Mouse (Mus musculus) embryonic stem cell, embryonic (primary cell): ENCODE measurements at regions not wholly inside any gene's neighbourhood (a gene's known extent, or its start where the extent isn't known, plus 50 kb on each side); places are given as distances from the start of the nearest gene placed in this dataset.

Experiments used
- CTCF ChIA-PET, 4 experiments: fragments of 300-600 bp in 2 of 4; fragments of 350-600 bp in 2 of 4; sonication (Branson Sonifier 250); formaldehyde crosslinking; loops; one replicate each; lab custom pipeline; 2022; ENCODE audit warnings: inconsistent platforms in 2 of 4; lab: Charles Lee
- POLR2A ChIA-PET, 4 experiments: fragments of 300-600 bp in 2 of 4; fragments of 350-600 bp in 2 of 4; sonication (Branson Sonifier 250); formaldehyde crosslinking; loops; one replicate each; lab custom pipeline; 2022; ENCODE audit warnings: antibody characterized with exemption in 4 of 4, inconsistent platforms in 1 of 4; lab: Charles Lee

- ChIA-PET POLR2A (interaction anchor here in 3 of 4 experiments (0.6 to 2.2 kb wide), 13 partner anchors 8 to 159 kb away, joined by 3 to 8 read pairs (median 3); no protein-coding TSS in a partner anchor), CTCF (interaction anchor here in 3 of 4 experiments (0.6 to 1.6 kb wide), 7 partner anchors 32 to 80 kb away, joined by 3 to 11 read pairs (median 5); no protein-coding TSS in a partner anchor)
Measured at GRCm38 (mm10) chr15:85678351-85678895, 56.4 kb upstream of the Ppara start.

- CTCF ChIA-PET = interaction anchor here in 3 of 4 experiments (0.6 to 1.6 kb wide), 10 partner anchors 31 to 207 kb away, joined by 3 to 11 read pairs (median 4); no protein-coding TSS in a partner anchor
- POLR2A ChIA-PET = interaction anchor here (0.7 to 2.3 kb wide), 13 partner anchors 8 to 604 kb away, joined by 3 to 8 read pairs (median 3); no protein-coding TSS in a partner anchor
Measured at GRCm38 (mm10) chr15:85678981-85679708, 55.6 kb upstream of the Ppara start.

GRCm38 (mm10) chr15:85679864-85680428, 54.8 kb upstream of the Ppara start:
- CTCF ChIA-PET = interaction anchor here in 3 of 4 experiments (0.6 to 0.8 kb wide), 4 partner anchors 8 to 208 kb away, joined by 3 read pairs; no protein-coding TSS in a partner anchor
- POLR2A ChIA-PET = interaction anchor here in 3 of 4 experiments (0.6 to 2.3 kb wide), 7 partner anchors 10 to 604 kb away, joined by 3 to 8 read pairs (median 5); no protein-coding TSS in a partner anchor

GRCm38 (mm10) chr15:85680460-85681224, 54.1 kb upstream of the Ppara start:
- POLR2A ChIA-PET = interaction anchor here in 2 of 4 experiments (1.4 to 2.3 kb wide), 2 partner anchors 8 to 9 kb away, joined by 5 to 6 read pairs; no protein-coding TSS in a partner anchor
- CTCF ChIA-PET = interaction anchor here in 3 of 4 experiments (0.6 to 0.8 kb wide), 4 partner anchors 7 to 496 kb away, joined by 3 to 4 read pairs (median 3); no protein-coding TSS in a partner anchor

- ChIA-PET POLR2A (no interaction called here), CTCF (no interaction called here)
Measured at GRCm38 (mm10) chr15:85682116-85682515, 52.7 kb upstream of the Ppara start.

GRCm38 (mm10) chr15:85682780-85683179, 52.0 kb upstream of the Ppara start:
- POLR2A ChIA-PET = interaction anchor here in 1 of 4 experiments (0.5 to 1.0 kb wide), 2 partner anchors 14 to 1579 kb away, joined by 3 to 4 read pairs; no protein-coding TSS in a partner anchor

GRCm38 (mm10) chr15:85683271-85683670, 51.5 kb upstream of the Ppara start:
- ChIA-PET CTCF (interaction anchor here in 2 of 4 experiments (0.7 to 1.8 kb wide), 4 partner anchors 70 to 423 kb away, joined by 3 to 6 read pairs (median 4); no protein-coding TSS in a partner anchor), POLR2A (interaction anchor here in 2 of 4 experiments (0.5 to 1.2 kb wide), 5 partner anchors 11 to 1579 kb away, joined by 3 to 4 read pairs (median 3); no protein-coding TSS in a partner anchor)

More at GRCm38 (mm10) chr15:85682780-85683179, 52.0 kb upstream of the Ppara start:
- CTCF ChIA-PET = interaction anchor here in 1 of 4 experiments (0.8 to 1.8 kb wide), 2 partner anchors 70 to 72 kb away, joined by 5 to 6 read pairs; no protein-coding TSS in a partner anchor

- POLR2A ChIA-PET = interaction anchor here in 2 of 4 experiments (0.8 to 1.2 kb wide), 4 partner anchors 12 to 30 kb away, joined by 3 to 4 read pairs (median 3); no protein-coding TSS in a partner anchor
Measured at GRCm38 (mm10) chr15:85683716-85684115, 51.1 kb upstream of the Ppara start.

GRCm38 (mm10) chr15:85684164-85684708, 50.5 kb upstream of the Ppara start:
- POLR2A ChIA-PET = interaction anchor here in 3 of 4 experiments (0.6 to 1.2 kb wide), 7 partner anchors 12 to 271 kb away, joined by 3 to 7 read pairs (median 3); no protein-coding TSS in a partner anchor
- CTCF ChIA-PET = interaction anchor here (0.6 to 1.8 kb wide), 11 partner anchors 14 to 424 kb away, joined by 3 to 6 read pairs (median 3); no protein-coding TSS in a partner anchor

More at GRCm38 (mm10) chr15:85683716-85684115, 51.1 kb upstream of the Ppara start:
- CTCF ChIA-PET = interaction anchor here (0.6 to 1.8 kb wide), 6 partner anchors 71 to 423 kb away, joined by 3 to 6 read pairs (median 4); no protein-coding TSS in a partner anchor

GRCm38 (mm10) chr15:85684875-85685274, 49.9 kb upstream of the Ppara start:
- ChIA-PET POLR2A (interaction anchor here in 1 of 4 experiments (0.6 to 0.8 kb wide), 2 partner anchors 39 to 270 kb away, joined by 3 to 4 read pairs; no protein-coding TSS in a partner anchor), CTCF (interaction anchor here (0.6 to 1.7 kb wide), 5 partner anchors 72 to 212 kb away, joined by 3 to 4 read pairs (median 4); no protein-coding TSS in a partner anchor)
